Mouse (Mus musculus) embryo, embryonic 10.5 days (tissue): ENCODE results near the gene Ttc30a2.

Experiments used
- DNase-seq: peaks from one replicate; pipeline ENCODE4 v3.0.0-alpha.2; 2015; ENCODE audit warnings: low spot score

Gene Ttc30a2

DNA sequence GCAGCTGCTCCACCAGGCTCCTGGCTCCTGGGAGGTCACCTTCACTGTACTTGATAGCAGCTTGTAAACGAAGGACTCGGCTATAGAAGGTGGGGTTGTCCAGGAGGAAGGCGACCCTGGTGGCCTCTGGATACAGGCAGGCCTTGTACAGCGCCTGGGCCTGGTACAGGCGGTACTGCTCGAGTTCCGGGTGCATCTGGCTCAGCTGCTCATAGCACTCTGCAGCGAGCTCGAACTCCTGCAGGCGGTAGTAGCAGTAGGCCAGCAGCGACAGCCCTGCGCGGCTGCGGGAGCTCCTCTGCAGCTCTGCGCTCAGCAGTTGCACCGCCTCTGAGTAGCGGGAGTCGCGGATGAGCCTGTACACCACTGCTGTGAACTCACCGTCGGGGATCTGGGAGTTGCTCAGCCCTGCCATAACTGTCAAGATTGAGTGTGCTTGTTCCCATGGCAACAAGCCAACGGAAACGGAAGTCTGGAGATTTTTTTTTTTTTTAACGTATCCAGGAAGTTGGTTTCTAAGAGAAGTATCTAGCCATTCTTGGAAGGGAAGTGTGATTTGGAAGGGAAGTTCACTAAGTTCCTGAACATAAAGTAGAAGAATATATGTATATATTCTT is at the start of gene Ttc30a2:
Gene Ttc30a2 (minus strand): TSS at position 419 of the 617 bp plus-strand sequence.
- peak; percentile 66 for DNase-seq

DNA sequence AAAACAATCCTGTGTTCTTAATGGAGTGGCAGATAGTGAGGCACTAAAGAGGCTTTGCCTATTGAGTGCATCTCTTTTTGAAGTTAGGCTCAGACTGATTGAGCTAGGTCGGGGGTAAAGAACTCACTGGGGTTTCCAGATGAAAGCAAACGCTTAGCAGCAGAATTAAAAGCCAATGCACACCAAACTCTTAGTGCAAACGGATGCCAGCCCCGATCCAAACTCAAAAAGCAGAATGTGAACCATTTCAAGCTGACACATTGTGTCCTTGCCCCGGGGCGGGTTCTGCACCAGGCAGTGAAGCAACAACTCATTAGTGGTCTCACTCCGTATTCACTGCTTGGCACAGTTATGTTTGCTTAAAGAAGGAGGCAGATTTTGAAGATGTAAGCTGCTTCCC is 38.9 kb upstream of the Ttc30a2 start:
- peak; percentile 50 for DNase-seq

DNA sequence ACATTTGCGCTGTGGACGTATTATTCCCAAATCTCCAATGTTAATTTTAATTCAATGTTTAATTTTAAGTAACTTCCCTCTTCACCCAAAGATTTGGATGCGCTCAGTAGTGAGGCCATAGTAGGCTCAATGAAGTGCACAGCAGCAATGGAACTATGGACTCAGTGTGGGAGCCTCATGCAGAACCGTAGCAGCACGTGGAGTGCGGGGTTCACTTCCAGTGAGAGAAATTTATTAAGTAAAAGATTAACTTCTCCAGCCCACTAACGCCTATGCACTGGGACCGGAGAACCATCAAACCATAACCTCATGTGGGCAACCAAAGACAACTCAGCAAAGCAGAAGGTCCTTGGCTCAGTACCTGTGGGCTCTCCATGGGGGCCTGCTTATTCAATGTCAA is 38.2 kb upstream of the Ttc30a2 start:
- DNase-seq, result no peak

DNA sequence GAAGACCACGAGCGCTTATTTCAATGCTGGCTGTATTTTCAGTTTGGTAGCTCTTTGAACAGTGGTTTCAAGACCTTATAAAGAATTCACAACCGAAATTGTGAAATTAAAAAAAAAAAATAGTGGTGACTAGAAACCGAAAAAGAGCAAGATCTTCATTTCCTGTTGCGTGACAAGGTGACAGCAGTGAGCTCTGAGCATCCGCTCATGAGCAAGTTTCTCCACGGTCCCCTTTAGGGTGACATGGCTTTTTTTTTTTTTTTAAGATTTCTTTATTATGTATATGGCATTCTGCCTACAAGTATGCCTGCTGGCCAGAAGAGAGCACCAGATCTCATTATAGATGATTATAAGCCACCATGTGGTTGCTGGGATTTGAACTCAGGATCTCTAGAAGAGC is 37.5 kb upstream of the Ttc30a2 start:
- no peak for DNase-seq

DNA sequence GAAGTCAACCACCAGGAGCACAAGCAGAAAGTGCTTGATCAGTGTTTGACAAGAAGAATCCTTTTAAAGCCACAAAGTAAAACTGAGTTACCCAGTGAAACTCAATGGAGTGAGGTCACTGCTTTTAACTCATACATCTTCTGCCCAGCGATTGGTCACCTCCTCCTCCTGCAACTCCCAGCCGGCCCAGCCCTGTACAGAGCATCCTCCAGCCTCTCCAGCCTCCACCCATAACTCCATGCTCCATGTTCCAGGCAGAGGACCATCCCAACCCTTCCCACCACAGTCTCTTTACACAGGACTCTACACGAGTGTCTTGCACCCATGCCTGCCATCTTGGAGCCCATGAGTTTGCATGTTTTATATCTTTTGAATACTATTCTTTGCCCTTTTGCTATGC is 36.7 kb upstream of the Ttc30a2 start:
- no peak for DNase-seq

DNA sequence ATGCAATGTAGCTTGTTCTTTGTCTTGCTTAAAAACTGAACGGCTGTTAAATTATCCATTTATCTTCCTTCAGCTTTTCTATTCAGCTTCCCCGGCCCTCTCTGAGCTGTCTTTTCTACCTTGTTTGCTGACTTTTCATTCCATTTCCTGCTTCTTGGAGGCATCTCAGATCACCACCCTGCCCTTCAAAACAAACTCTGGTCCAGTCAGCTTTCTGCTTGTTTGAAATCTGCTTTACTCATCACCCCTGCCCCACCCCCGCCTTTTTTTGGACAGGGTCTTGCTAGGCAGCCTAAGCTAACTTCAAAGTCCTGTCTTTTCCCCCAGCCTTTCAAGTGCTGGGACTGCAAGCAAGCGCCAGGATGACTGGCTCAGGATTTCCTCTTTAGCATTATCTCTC is 28.2 kb upstream of the Ttc30a2 start:
- peak; percentile 69 for DNase-seq

DNA sequence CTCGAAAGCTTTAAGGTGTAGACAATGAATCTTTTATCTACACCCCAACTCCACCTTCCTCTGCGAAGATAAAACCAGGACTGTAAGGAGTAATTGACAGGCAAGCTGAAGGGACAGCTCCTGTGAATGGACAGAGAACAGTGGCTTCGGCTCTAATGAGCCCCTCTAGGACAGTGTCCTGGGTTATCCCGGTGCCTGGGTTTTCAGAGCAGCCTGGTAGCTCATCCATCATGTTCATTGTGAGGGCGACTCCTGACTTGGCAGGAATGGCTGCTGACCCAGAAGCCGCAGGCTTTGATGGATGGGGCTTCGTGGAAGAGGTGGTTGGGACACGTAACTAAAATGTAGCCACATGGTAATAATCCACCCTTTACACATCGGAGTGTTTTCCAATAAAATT is 24.9 kb upstream of the Ttc30a2 start:
- peak; percentile 56 for DNase-seq

DNA sequence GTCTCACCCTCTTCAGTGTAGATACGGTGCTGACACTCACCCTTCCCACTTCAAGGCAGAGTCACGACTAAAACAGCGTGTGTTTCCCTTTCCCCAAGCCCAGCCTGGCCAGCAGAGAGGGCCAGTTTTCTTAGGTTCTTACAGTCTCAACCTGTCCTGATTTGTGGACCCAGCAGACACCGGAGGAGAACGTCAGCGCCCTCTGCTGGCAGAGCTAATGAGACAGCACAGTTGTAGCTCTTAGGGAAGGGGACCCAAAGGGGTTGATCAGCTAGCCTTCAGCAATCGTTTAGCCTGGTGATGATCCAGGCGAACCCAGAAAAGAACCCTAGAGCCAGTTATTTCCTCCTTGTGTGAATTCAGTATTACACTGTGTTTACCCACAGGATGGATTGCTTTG is 23.4 kb upstream of the Ttc30a2 start:
- DNase-seq, result peak; percentile 73

DNA sequence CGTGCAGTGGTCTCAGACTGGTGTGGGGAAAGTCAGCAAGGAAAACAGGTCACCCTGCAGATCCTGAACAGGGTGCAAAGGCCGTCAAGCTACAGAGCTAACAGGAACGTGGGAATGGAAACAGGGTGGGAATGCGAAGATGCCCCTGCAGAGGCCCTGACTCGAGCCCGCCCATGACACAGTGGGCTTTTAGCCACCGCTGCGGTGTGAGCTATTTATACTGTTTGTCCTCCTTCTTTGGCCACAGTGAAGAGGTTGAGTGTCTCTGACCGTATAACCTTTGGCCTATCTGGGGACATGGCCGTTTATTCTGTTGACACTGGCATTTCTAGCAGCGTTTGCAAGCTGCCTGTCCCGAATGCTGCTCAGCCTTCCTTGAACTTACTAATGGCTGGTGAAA is 21.7 kb upstream of the Ttc30a2 start:
- DNase-seq, result peak; percentile 57

DNA sequence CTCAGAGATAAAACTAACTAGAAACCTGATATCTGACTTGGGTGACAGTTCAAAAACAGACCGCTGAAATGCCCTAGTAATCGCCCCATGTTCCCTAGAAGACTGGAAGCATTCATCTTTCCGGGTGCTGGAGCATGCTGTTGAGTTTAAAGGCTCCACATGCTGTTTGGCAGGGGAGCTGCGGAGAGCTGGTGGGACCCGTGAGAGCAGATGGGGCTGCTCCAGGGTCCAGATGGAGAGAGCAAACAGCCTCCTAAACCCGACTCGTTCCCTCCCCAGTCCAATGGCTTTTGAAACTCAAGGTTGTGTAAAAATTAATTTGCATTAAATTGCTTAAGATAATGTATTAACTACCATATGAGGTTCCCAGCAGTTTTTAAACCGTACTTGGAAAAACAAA is 20.7 kb upstream of the Ttc30a2 start:
- DNase-seq, result peak; percentile 56

DNA sequence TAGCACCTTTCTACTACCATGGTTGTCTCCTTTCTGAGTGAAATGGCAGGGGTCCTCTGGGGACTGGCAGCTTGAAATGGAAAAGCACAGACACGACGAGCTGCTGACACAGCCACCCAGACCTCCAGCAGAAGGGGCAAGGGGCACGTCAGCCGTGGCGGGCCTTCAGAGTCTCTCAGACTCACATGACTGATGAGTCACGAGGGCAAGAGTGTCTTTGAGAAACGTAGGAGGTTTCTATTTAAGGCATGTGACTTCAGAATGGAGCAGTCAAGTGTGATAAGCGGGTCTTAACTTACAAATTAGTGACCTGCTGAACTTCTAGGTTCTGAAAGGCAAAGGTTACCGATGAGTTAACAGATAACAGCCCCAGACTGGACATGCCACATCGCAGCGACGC is 19.8 kb upstream of the Ttc30a2 start:
- DNase-seq, result peak; percentile 64

DNA sequence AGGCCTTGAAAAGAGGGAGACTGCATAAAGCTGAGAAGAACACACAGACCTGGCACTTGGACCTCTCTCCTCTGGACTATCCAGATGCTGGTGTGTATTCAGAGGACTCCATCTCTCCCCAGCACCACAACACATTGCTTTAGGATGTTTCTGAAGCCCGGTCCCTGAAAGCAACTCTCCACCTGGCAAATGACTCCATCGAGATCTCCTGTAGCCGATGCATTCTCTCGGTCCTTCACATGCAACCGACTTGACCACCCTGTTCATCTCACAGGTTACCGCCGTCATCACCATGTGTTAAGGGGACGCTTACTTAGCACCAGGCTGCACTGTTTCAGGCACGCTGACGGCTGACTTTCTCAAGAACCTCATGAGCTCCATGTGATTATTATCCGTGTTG is 16.9 kb upstream of the Ttc30a2 start:
- no peak for DNase-seq

DNA sequence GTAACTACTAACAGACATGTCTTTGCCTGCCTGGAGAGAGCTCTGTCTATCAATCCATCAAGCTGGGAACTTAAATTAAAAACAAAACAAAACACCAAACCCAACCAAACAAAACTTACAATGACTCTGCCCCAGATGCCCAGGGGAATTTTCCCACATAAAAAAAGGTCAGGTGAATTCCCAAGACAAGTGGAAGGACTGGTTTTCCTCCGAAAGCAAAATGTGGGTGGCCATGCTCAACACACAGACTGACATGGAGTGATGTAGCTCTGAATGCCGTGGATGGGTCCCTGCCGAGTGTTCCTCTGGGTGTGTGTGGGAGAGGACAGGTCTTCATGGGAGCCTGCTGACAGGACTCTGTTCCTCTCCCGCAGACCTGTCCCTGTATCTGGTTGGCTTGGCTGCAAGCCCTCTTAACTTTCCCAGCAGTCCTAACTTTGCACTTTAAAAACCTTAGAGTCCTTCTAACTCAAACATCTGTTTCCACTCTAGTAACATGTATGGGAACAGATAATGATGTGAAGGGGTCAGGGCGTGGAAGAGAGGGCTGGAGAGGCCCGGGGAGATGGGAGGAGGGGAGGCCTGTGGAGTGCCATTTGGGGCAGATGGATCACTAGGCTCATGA is 13.7 kb upstream of the Ttc30a2 start:
- DNase-seq, result peak; percentile 57

DNA sequence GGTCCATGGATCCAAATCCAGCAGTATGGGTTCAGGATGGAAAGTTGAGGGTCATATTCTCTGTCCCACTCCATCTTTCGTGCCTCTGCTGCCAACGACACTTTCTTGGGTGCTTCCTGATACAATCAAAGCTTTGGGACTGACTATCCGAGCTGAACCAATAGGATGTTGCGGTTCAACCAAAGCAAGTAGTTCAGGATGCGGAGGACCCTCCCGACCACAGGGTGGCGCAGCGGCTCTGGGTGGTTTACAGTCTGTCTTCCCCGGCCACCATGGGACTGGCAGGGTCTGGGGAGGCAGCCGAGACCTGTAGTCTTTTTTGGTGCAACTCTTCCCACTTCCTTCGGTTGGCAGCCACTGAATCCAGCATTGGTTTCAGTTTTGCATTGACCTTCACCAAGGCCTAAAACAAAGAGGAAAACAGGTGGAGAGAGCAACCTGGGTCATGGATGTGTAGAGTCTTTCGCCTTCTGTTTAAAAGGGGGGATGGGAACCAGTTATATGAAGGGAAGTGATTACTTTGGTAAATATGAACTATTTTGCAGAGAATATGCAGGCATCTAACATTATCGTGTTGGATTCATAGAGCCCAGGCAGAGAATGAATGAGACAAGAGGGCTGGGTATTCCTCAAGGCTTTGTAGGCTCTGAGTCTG is 13.0 kb upstream of the Ttc30a2 start:
- DNase-seq, result peak; percentile 81

DNA sequence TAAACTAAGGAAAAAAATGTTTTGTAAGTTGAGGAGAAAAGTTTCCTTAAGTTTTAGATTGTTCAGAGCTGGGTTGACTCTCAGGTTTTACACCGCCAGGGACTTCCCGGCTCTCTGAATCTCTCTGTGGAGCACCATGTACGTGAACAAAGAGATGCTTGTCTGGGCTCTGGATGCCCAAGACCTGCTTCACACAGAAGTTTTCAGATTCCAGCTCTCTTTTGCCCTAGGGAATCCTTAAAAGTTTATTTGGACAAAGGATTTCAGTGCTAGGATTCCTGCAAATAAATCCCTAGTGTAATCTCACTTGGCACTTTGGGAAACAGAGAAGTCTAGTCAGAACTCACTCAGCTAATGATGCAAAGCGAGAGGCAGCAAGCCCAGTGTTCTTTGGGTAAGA is 11.7 kb upstream of the Ttc30a2 start:
- DNase-seq, result peak; percentile 61

DNA sequence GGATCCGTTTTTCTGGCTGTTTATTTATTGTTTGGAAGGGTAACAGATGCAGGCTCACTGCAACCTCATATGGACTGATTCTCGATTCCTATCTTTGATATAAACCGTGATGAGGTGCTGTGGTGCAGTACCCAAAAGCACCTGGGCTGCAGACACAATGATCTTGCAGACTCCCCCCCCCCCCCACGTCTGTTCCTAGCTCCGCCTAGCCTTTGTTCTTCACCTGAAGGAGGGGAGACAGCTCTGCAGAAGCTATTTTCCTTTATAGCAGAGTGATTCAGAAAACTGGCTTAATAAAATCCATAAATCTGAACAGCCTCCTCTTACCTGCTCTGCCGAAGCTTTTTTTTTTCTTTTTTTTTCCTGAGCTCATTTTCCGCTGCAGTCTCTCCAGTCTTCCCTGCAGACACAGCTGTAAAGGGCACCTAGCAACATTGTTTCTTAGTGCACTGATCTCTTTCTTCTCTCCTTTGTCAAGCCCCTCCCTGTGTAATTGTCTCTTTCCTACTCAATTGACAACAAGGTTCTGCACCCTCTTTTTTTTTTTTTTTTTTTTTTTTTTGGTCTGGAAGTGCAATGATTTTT is 10.9 kb upstream of the Ttc30a2 start:
- DNase-seq, result no peak

DNA sequence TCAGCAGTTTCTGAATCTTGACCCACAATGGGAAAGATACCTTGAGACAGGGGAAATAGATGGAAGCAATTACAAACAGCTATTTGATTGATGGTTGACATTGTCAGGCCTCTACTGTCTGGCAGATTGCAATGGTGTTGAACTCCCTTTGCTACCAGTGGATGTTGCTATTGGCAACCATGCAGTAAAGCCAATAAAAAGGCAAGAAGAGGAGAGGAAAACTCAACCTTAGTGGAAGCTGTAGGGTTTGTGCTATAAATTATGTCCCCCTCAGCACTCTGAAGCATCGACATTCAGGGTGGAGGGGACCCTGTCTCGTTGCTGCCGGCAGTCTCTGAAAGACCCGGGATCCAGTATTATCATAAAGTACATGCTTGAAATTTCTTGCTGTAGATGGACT is 10.4 kb upstream of the Ttc30a2 start:
- DNase-seq, result peak; percentile 47

DNA sequence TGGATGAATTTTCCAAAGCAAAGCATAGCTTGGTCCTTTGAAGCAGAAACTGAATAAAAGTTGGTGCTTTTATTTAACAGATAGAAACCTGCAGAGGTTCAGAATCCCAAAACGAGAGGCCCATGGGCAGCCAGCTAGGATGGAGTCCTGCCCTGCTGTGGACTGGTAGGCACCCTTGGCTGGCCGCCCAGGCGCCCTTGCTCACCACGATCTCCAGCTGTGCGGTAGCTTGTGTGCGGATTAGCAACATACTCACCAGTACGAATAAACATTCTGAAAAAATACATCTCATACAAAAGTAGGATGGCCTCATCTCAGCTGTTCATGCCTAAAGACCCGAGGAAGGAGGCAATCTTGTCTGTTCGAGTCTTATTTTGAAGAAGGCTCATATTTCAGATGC is 9.8 kb upstream of the Ttc30a2 start:
- no peak for DNase-seq

DNA sequence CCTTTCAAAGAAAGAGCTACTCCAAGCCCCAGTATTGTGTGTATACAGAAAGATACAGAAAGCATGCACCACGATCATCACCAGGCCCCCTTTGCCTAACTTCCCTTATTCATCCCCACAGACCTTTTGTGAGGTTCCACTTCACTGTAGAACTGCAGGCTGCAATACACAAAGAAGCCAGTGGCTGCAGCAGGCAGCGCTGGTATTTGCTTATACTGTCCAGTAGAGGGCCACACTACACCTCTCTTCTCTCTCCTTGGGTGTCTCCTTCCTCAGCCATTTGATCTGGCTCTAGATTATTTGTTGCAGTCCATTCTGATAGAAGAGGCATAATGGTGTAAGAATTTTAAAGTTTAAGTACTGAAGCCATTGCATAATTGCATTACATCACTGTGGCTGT is 7.2 kb upstream of the Ttc30a2 start:
- DNase-seq, result peak; percentile 92

DNA sequence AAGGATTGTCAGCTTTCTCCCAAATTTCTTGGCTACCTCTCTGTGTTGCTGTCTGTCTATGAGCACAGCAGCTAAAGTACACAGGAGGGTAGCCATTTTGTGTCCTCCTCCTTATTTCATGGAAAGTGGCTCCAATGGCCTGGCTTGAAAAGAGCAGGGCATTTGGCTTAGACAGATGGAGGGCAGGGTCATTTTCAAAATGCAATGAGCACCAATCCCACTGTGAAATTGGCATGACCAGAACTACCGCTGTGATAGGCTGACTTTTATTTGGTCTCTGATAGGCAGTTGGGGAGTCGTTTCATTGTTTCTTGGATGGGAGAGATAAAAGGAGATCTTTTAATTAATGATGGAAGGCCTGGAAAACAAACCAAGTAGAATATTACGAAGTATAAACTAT is 5.9 kb upstream of the Ttc30a2 start:
- no peak for DNase-seq

DNA sequence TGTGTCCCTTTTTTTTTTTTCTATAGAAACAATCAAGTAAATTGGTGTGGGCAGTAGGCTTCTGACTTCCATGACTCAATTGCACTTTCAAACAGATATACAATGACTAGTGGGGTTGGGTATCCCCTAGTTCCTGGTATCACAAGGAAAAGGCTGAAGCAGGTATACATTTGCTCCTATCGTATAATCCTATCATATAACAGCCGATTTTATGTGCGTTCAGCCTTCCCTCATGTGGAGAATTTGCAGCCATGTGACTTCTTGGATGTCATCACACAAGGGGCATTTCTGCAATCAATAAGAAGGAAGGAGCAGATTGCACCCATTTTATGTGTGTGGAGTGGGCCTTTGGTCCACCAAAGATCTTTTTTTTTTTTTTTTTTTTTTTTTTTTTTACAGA is 5.1 kb upstream of the Ttc30a2 start:
- no peak for DNase-seq

DNA sequence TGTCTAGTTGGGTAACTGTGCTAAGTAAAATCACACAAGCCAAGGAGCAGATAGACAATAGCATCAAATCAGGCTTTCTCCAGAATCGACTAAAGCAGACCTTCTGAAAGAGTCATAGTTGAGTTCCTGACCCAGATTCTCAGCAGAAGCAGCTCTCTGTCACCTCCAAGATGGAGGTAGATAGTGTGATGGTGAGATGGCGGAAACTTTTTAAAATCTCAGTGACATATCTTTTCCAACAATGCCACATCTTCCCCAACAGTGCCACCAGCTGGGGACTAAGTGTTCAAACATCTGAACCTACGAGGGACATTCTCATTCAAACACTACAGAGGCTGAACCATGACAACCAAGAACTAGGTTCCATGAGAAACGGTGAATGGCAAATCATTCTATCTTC is 4.7 kb upstream of the Ttc30a2 start:
- no peak for DNase-seq

DNA sequence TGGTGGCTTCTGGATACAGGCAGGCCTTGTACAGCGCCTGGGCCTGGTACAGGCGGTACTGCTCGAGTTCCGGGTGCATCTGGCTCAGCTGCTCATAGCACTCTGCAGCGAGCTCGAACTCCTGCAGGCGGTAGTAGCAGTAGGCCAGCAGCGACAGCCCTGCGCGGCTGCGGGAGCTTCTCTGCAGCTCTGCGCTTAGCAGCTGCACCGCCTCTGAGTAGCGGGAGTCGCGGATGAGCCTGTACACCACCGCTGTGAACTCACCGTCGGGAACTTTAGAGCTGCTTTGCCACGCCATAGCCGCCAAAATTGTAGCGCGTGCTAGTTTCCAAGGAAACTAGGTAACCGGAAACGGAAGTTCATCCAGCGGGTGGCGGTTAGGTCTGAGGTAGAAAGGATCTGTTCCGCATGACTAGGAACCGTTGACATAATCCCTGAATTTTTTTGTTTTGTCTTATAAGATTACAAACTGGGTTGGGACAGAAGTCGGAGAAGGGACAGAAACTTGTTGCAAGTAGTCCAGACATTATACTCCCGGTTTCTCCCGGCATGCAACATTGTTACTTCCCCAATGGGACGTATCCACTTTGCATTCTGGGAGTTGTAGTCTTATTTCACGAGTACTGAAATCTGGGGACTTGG is 3.6 kb upstream of the Ttc30a2 start, which contains the start of gene Ttc30a1:
Gene Ttc30a1 (minus strand): TSS at position 528 of the 642 bp plus-strand sequence.
- peak; percentile 93 for DNase-seq
